Mouse (Mus musculus) forebrain, embryonic 14.5 days (tissue): ENCODE data around the gene Mcm2. TPM values are rescaled to one million over a fixed set of nuclear protein-coding genes. Genes with fewer than 3 reads are reported as not detected.

Source experiments
- ATAC-seq: fragments of 200-750 bp; cut with Nextera tagmentation; 2 replicates; pipeline ENCODE4 v1.8.0; 2017; ENCODE audit warnings: mild to moderate bottlenecking, moderate library complexity
- DNase-seq: peaks from one replicate; pipeline ENCODE4 v3.0.0-alpha.2; 2015; ENCODE audit warnings: low spot score
- H3K27ac ChIP-seq: fragments of 300-500 bp; sonication (generic); 2 replicates; pipeline ENCODE4 v1.5.1; 2014; ENCODE audit warnings: low read depth, mild to moderate bottlenecking, control low read depth, low read length, moderate library complexity
- H3K27me3 ChIP-seq: fragments of 300-500 bp; sonication (generic); replicated peaks from 2 replicates; pipeline ENCODE4 v1.6.1; 2014; ENCODE audit warnings: low read length, control low read depth, mixed read lengths; ENCODE audit not compliant: control insufficient read depth, insufficient read depth
- H3K36me3 ChIP-seq: fragments of 300-500 bp; sonication (generic); 2 replicates; pipeline ENCODE4 v1.6.1; 2014; ENCODE audit warnings: low read length, control low read depth; ENCODE audit not compliant: control insufficient read depth, insufficient read depth
- H3K4me1 ChIP-seq: fragments of 300-500 bp; sonication (generic); 2 replicates; pipeline ENCODE4 v1.6.1; 2014; ENCODE audit warnings: antibody characterized with exemption, low read length, control low read depth; ENCODE audit not compliant: control insufficient read depth, insufficient read depth
- H3K4me2 ChIP-seq: fragments of 300-500 bp; sonication (generic); 2 replicates; pipeline ENCODE4 v1.6.1; 2014; ENCODE audit warnings: mild to moderate bottlenecking, control low read depth, low read length
- H3K4me3 ChIP-seq: fragments of 300-500 bp; sonication (generic); 2 replicates; pipeline ENCODE4 v1.5.1; 2014; ENCODE audit warnings: low read depth, low read length, control low read depth
- H3K9ac ChIP-seq: fragments of 300-500 bp; sonication (generic); 2 replicates; pipeline ENCODE4 v1.6.1; 2014; ENCODE audit warnings: mild to moderate bottlenecking, low read length, control low read depth, moderate library complexity
- H3K9me3 ChIP-seq: fragments of 300-500 bp; sonication (generic); replicated peaks from 2 replicates; pipeline ENCODE4 v1.6.1; 2016; ENCODE audit warnings: low read length, control low read depth, mixed read lengths; ENCODE audit not compliant: control insufficient read depth
- WGBS: fragments of 180-500 bp; shearing (Covaris S2); extraction: QIAGEN DNeasy Blood & Tissue Kit; methylation state at CpG from one replicate; pipeline ENCODE4 v1.1.7; 2014; 5-methylcytosine and 5-hydroxymethylcytosine counted together
- polyA plus RNA-seq: library from polyadenylated mRNA; unstranded; fragments of >200 nt; fragmentation: Nextera tagmentation; extraction: Ambion mirVana; gene quantifications from 2 replicates; pipeline ENCODE4 v1.2.1, GENCODE M21; 2014

Gene Mcm2
- polyA plus RNA-seq, 1 experiment from 2014 or later: 82.8 TPM

GRCm38 (mm10) chr6:88930049-88930448 lies 31.5 kb upstream of the Mcm2 start:
- Histone ChIP-seq H3K4me3 (no peak overlapping the region), H3K9ac (0 out of 2 replicates have a peak overlapping the region, but pooled peaks have one; percentile 17), H3K4me1 (peaks cover 22% of the 10 kb centered on the region), H3K27me3 (no peaks in the 10 kb centered on the region), H3K4me2 (no peak overlapping the region), H3K9me3 (no peaks in the 10 kb centered on the region), H3K36me3 (no peaks in the 10 kb centered on the region), H3K27ac (peak overlapping the region; percentile 71; the same call in 1 of the 2 replicates)
- WGBS: 47% methylated on average over 7 of the region's 7 CpGs
- ATAC-seq: no peak
- DNase-seq: no peak

- Histone ChIP-seq H3K27me3 (no peaks in the 10 kb centered on the region), H3K36me3 (no peaks in the 10 kb centered on the region), H3K4me1 (peaks cover 28% of the 10 kb centered on the region), H3K9me3 (no peaks in the 10 kb centered on the region), H3K4me2 (no peak overlapping the region), H3K9ac (0 out of 2 replicates have a peak overlapping the region, but pooled peaks have one; percentile 17), H3K4me3 (no peak overlapping the region), H3K27ac (peak overlapping the region; percentile 71)
- ATAC-seq (0 out of 2 replicates have a peak, but pooled peaks have one; percentile 4), DNase-seq (peak; percentile 68)
- 29% methylated on average over 6 of the region's 6 CpGs for WGBS
Measured at GRCm38 (mm10) chr6:88929451-88929850, 30.9 kb upstream of the Mcm2 start.

GRCm38 (mm10) chr6:88928576-88928975 lies 30.0 kb upstream of the Mcm2 start:
- 0 out of 2 replicates have a peak overlapping the region, but pooled peaks have one; percentile 71 for H3K27ac ChIP-seq
- no peaks in the 10 kb centered on the region for H3K27me3 ChIP-seq
- WGBS: 61% methylated on average over 5 of the region's 5 CpGs
- no peak for ATAC-seq
- peaks cover 31% of the 10 kb centered on the region for H3K4me1 ChIP-seq
- H3K4me2 ChIP-seq: no peak overlapping the region
- H3K9ac ChIP-seq: no peak overlapping the region
- H3K4me3 ChIP-seq: no peak overlapping the region
- no peaks in the 10 kb centered on the region for H3K36me3 ChIP-seq
- no peak for DNase-seq
- no peaks in the 10 kb centered on the region for H3K9me3 ChIP-seq

- H3K9ac ChIP-seq: no peak overlapping the region; the same call in 1 of the 2 replicates
- WGBS: 70% methylated on average over 1 of the region's 1 CpGs
- no peak overlapping the region for H3K4me2 ChIP-seq
- H3K27me3 ChIP-seq: no peaks in the 10 kb centered on the region
- no peak for DNase-seq
- no peak for ATAC-seq
- H3K27ac ChIP-seq: no peak overlapping the region
- no peak overlapping the region for H3K4me3 ChIP-seq
- H3K36me3 ChIP-seq: no peaks in the 10 kb centered on the region
- H3K4me1 ChIP-seq: peaks cover 31% of the 10 kb centered on the region
- H3K9me3 ChIP-seq: no peaks in the 10 kb centered on the region
Measured at GRCm38 (mm10) chr6:88928026-88928425, 29.4 kb upstream of the Mcm2 start.

GRCm38 (mm10) chr6:88927595-88927994 lies 29.0 kb upstream of the Mcm2 start:
- Histone ChIP-seq H3K4me2 (no peak overlapping the region), H3K4me3 (no peak overlapping the region), H3K4me1 (peaks cover 31% of the 10 kb centered on the region), H3K9ac (no peak overlapping the region; the same call in 1 of the 2 replicates), H3K36me3 (no peaks in the 10 kb centered on the region), H3K9me3 (no peaks in the 10 kb centered on the region), H3K27me3 (no peaks in the 10 kb centered on the region), H3K27ac (no peak overlapping the region)
- ATAC-seq (peak; percentile 28), DNase-seq (peak; percentile 81)
- WGBS: 4% methylated on average over 2 of the region's 2 CpGs

GRCm38 (mm10) chr6:88926870-88927269 lies 28.3 kb upstream of the Mcm2 start:
- no peaks in the 10 kb centered on the region for H3K36me3 ChIP-seq
- peaks cover 31% of the 10 kb centered on the region for H3K4me1 ChIP-seq
- no peak overlapping the region for H3K4me2 ChIP-seq
- no peak overlapping the region for H3K4me3 ChIP-seq
- H3K9ac ChIP-seq: no peak overlapping the region
- ATAC-seq (no peak), DNase-seq (no peak)
- no peak overlapping the region for H3K27ac ChIP-seq
- H3K27me3 ChIP-seq: no peaks in the 10 kb centered on the region
- WGBS: 51% methylated on average over 3 of the region's 3 CpGs
- H3K9me3 ChIP-seq: no peaks in the 10 kb centered on the region

- H3K9ac ChIP-seq: peak overlapping the region; percentile 29; the same call in 1 of the 2 replicates
- 2% methylated on average over 4 of the region's 4 CpGs for WGBS
- H3K9me3 ChIP-seq: no peaks in the 10 kb centered on the region
- ATAC-seq (peak; percentile 63), DNase-seq (peak; percentile 70)
- H3K4me2 ChIP-seq: no peak overlapping the region
- H3K36me3 ChIP-seq: no peaks in the 10 kb centered on the region
- H3K4me1 ChIP-seq: peaks cover 31% of the 10 kb centered on the region
- H3K27ac ChIP-seq: peak overlapping the region; percentile 74
- H3K4me3 ChIP-seq: no peak overlapping the region
- H3K27me3 ChIP-seq: no peaks in the 10 kb centered on the region
Measured at GRCm38 (mm10) chr6:88925640-88926205, 27.1 kb upstream of the Mcm2 start.

GRCm38 (mm10) chr6:88924502-88925275 lies 26.1 kb upstream of the Mcm2 start:
- ATAC-seq: peak; percentile 61
- no peak overlapping the region for H3K9ac ChIP-seq

GRCm38 (mm10) chr6:88918802-88919201 lies 20.2 kb upstream of the Mcm2 start:
- H3K27me3 ChIP-seq: no peaks in the 10 kb centered on the region
- H3K4me3 ChIP-seq: no peak overlapping the region
- DNase-seq (no peak), ATAC-seq (no peak)
- no peaks in the 10 kb centered on the region for H3K36me3 ChIP-seq
- no peak overlapping the region for H3K27ac ChIP-seq
- H3K4me1 ChIP-seq: no peaks in the 10 kb centered on the region
- 77% methylated on average over 8 of the region's 8 CpGs for WGBS
- no peak overlapping the region for H3K9ac ChIP-seq
- no peaks in the 10 kb centered on the region for H3K9me3 ChIP-seq
- no peak overlapping the region for H3K4me2 ChIP-seq

More at GRCm38 (mm10) chr6:88924502-88925275, 26.1 kb upstream of the Mcm2 start:
- no peaks in the 10 kb centered on the region for H3K36me3 ChIP-seq
- 7% methylated on average over 5 of the region's 5 CpGs for WGBS
- no peaks in the 10 kb centered on the region for H3K9me3 ChIP-seq
- H3K27ac ChIP-seq: peak overlapping the region; percentile 74
- DNase-seq: peak; percentile 89
- peaks cover 26% of the 10 kb centered on the region for H3K4me1 ChIP-seq
- no peak overlapping the region for H3K4me3 ChIP-seq
- no peak overlapping the region for H3K4me2 ChIP-seq
- H3K27me3 ChIP-seq: no peaks in the 10 kb centered on the region
